Comparison of ENCODE assay signal across 8 mouse cellular contexts in genomic region chr11:70982557-70983228, GRCm38 (mm10). TPM values are rescaled to one million over a fixed set of nuclear protein-coding genes. Genes with fewer than 3 reads are reported as not detected.
A peak's percentile ranks its signal among the peaks of the same experiment; 100 is the strongest.
DNase-seq lines count a peak whose midpoint lies in the region; ATAC-seq and TF ChIP-seq lines count a peak whose summit lies in the region.

TSS of gene C1qbp (minus strand) at chr11:70983026.

- DNase-seq in CH12.LX (ENCODE audit: extremely low read depth): peak; percentile 91
- DNase-seq in c-Kit-positive CD71-positive TER-119-negative erythroid progenitor cells, embryonic 14.5 days (ENCODE audit: low read depth): peak; percentile 83
- DNase-seq in forebrain, embryonic 11.5 days (ENCODE audit: low spot score): peak; percentile 97
- peak; percentile 96 for DNase-seq in kidney, postnatal 25 days
- peak; percentile 91 for DNase-seq in liver, embryonic 13.5 days
- peak; percentile 90 to 92 for DNase-seq in natural killer cell, adult 2 months (ENCODE audit: low spot score in 2 of 2)

- H3K79me2 ChIP-seq in CH12.LX (replicated peaks; ENCODE audit: control insufficient read depth, extremely low read depth, insufficient read depth, poor library complexity, severe bottlenecking): peaks cover 41% of the 10 kb centered on the region

- TF ChIP-seq CTCF in CH12.LX (conservative IDR thresholded peaks at IDR 0.05 in 1 of 2, IDR thresholded peaks at IDR 0.05 in 1 of 2; ENCODE audit: low read depth in 2 of 2, low read length in 2 of 2): peak; percentile 73 to 94

- TF ChIP-seq RAD21 in CH12.LX (IDR thresholded peaks at IDR 0.05; ENCODE audit: low read depth, low read length): no peak

- H3K4me3 ChIP-seq in CH12.LX (replicated peaks in 1 of 3; ENCODE audit: low read depth in 2 of 3, low read length in 2 of 3, poor library complexity in 1 of 3): peak within 1 kb of the TSS; percentile 70 to 88 (median 84)
- H3K4me3 ChIP-seq in forebrain, embryonic 11.5 days (ENCODE audit: low read depth, low read length): peak within 1 kb of the TSS; percentile 98
- peak within 1 kb of the TSS; percentile 100 for H3K4me3 ChIP-seq in heart, embryonic 15.5 days
- peak within 1 kb of the TSS; percentile 95 for H3K4me3 ChIP-seq in liver, embryonic 13.5 days (replicated peaks)
- peak within 1 kb of the TSS; percentile 99 for H3K4me3 ChIP-seq in stomach, embryonic 14.5 days (ENCODE audit: low read depth, low read length)

- in situ Hi-C loops in CH12.LX (cut with MboI; ENCODE audit: low pct_ligation_motif_present, low pct_unique_long_range_greater_than_20kb, low sequenced_read_pairs): no loop called here

- H3K4me1 ChIP-seq in CH12.LX (ENCODE audit: control insufficient read depth in 1 of 2, insufficient read depth in 2 of 2): peaks cover 16 to 36% of the 10 kb centered on the region in 2 experiments
- H3K4me1 ChIP-seq in forebrain, embryonic 11.5 days (replicated peaks; ENCODE audit: control insufficient read depth, insufficient read depth, low read length): peaks cover 3% of the 10 kb centered on the region; the same call in 1 of the 2 replicates
- H3K4me1 ChIP-seq in heart, embryonic 15.5 days (replicated peaks): peaks cover 14% of the 10 kb centered on the region
- H3K4me1 ChIP-seq in liver, embryonic 13.5 days (replicated peaks): peaks cover 40% of the 10 kb centered on the region
- peaks cover 7% of the 10 kb centered on the region; the same call in 1 of the 2 replicates for H3K4me1 ChIP-seq in stomach, embryonic 14.5 days (ENCODE audit: control insufficient read depth, insufficient read depth, low read length)

- TF ChIP-seq POLR2A in CH12.LX (IDR thresholded peaks at IDR 0.05; ENCODE audit: low read depth, low read length): peak; percentile 91

- no peak for TF ChIP-seq EP300 in CH12.LX (IDR thresholded peaks at IDR 0.05; ENCODE audit: low read length)

- dilution Hi-C loops in CH12.LX (cut with MboI; ENCODE audit: extremely low pct_ligation_motif_present, extremely low pct_unique_long_range_greater_than_20kb, low sequenced_read_pairs): no loop called here

- H3K27me3 ChIP-seq in CH12.LX (replicated peaks): no peaks in the 10 kb centered on the region
- no peaks in the 10 kb centered on the region for H3K27me3 ChIP-seq in forebrain, embryonic 11.5 days (ENCODE audit: control insufficient read depth, insufficient read depth, low read length)
- H3K27me3 ChIP-seq in heart, embryonic 15.5 days: no peaks in the 10 kb centered on the region
- no peaks in the 10 kb centered on the region for H3K27me3 ChIP-seq in liver, embryonic 13.5 days
- H3K27me3 ChIP-seq in stomach, embryonic 14.5 days (ENCODE audit: control insufficient read depth, insufficient read depth, low read length): no peaks in the 10 kb centered on the region

- no peaks in the 10 kb centered on the region for H3K9me3 ChIP-seq in CH12.LX (replicated peaks; ENCODE audit: low read length)
- H3K9me3 ChIP-seq in forebrain, embryonic 11.5 days (ENCODE audit: control insufficient read depth, low read length): no peaks in the 10 kb centered on the region
- no peaks in the 10 kb centered on the region for H3K9me3 ChIP-seq in heart, embryonic 15.5 days (replicated peaks)
- no peaks in the 10 kb centered on the region for H3K9me3 ChIP-seq in liver, embryonic 13.5 days (replicated peaks)
- no peaks in the 10 kb centered on the region for H3K9me3 ChIP-seq in stomach, embryonic 14.5 days (ENCODE audit: control insufficient read depth, low read depth, low read length)

- H3K27ac ChIP-seq in CH12.LX (ENCODE audit: insufficient read depth, low read depth): peak within 1 kb of the TSS; percentile 26
- H3K27ac ChIP-seq in forebrain, embryonic 11.5 days (ENCODE audit: low read depth, low read length): no peak within 1 kb of the TSS
- peak within 1 kb of the TSS; percentile 78 for H3K27ac ChIP-seq in heart, embryonic 15.5 days
- peak within 1 kb of the TSS; percentile 72 for H3K27ac ChIP-seq in liver, embryonic 13.5 days
- no peak within 1 kb of the TSS for H3K27ac ChIP-seq in stomach, embryonic 14.5 days (ENCODE audit: low read length)

- peaks cover 64 to 77% of the 10 kb centered on the region in 2 experiments for H3K36me3 ChIP-seq in CH12.LX (replicated peaks in 1 of 2; ENCODE audit: control insufficient read depth in 1 of 2, insufficient read depth in 1 of 2, low read length in 1 of 2)
- H3K36me3 ChIP-seq in forebrain, embryonic 11.5 days (ENCODE audit: control insufficient read depth, insufficient read depth, low read length): peaks cover 12% of the 10 kb centered on the region; the same call in 1 of the 2 replicates
- peaks cover 67% of the 10 kb centered on the region for H3K36me3 ChIP-seq in heart, embryonic 15.5 days
- peaks cover 69% of the 10 kb centered on the region for H3K36me3 ChIP-seq in liver, embryonic 13.5 days
- peaks cover 56% of the 10 kb centered on the region for H3K36me3 ChIP-seq in stomach, embryonic 14.5 days (ENCODE audit: control insufficient read depth, insufficient read depth, low read length)

- under 1% methylated on average over 49 of the region's 64 CpGs for WGBS in forebrain, embryonic 11.5 days
- under 1% methylated on average over 64 of the region's 64 CpGs for WGBS in heart, embryonic 15.5 days
- under 1% methylated on average over 54 of the region's 64 CpGs for WGBS in liver, embryonic 13.5 days (ENCODE audit: insufficient replicate concordance)
- under 1% methylated on average over 61 of the region's 64 CpGs for WGBS in stomach, embryonic 14.5 days

- H3K9ac ChIP-seq in CH12.LX (ENCODE audit: insufficient read depth, low read depth): peak within 1 kb of the TSS; percentile 93
- peak within 1 kb of the TSS; percentile 92 for H3K9ac ChIP-seq in forebrain, embryonic 11.5 days (ENCODE audit: low read length)
- H3K9ac ChIP-seq in heart, embryonic 15.5 days: peak within 1 kb of the TSS; percentile 98
- peak within 1 kb of the TSS; percentile 88 for H3K9ac ChIP-seq in liver, embryonic 13.5 days
- peak within 1 kb of the TSS; percentile 87 for H3K9ac ChIP-seq in stomach, embryonic 14.5 days (replicated peaks; ENCODE audit: low read depth, low read length)

- ATAC-seq in forebrain, embryonic 11.5 days (replicated peaks; ENCODE audit: low FRiP score): peak; percentile 97
- ATAC-seq in heart, embryonic 15.5 days (replicated peaks; ENCODE audit: insufficient number of reproducible peaks, insufficient read depth, low FRiP score, low read depth): peak; percentile 95
- peak; percentile 94 for ATAC-seq in liver, embryonic 13.5 days (ENCODE audit: low read depth)
- ATAC-seq in stomach, embryonic 14.5 days (ENCODE audit: insufficient number of reproducible peaks, insufficient read depth, low FRiP score, low read depth): peak; percentile 93

- H3K4me2 ChIP-seq in CH12.LX (ENCODE audit: insufficient read depth, low read depth, poor library complexity, severe bottlenecking): peak within 1 kb of the TSS; percentile 78
- peak within 1 kb of the TSS; percentile 79 for H3K4me2 ChIP-seq in forebrain, embryonic 11.5 days (ENCODE audit: low read depth, low read length, severe bottlenecking)
- H3K4me2 ChIP-seq in heart, embryonic 15.5 days: peak within 1 kb of the TSS; percentile 73
- peak within 1 kb of the TSS; percentile 95 for H3K4me2 ChIP-seq in liver, embryonic 13.5 days
- H3K4me2 ChIP-seq in stomach, embryonic 14.5 days (replicated peaks; ENCODE audit: low read depth, low read length): peak within 1 kb of the TSS; percentile 78

TF ChIP-seq in CH12.LX, 34 proteins besides CTCF, POLR2A, EP300 and RAD21 (continues in another document):
- TF ChIP-seq ZMIZ1 (IDR thresholded peaks at IDR 0.05; ENCODE audit: low read depth, low read length) (0 out of 2 replicates have a peak, but pooled peaks have one; percentile 24), KAT2A (IDR thresholded peaks at IDR 0.05; ENCODE audit: insufficient replicate concordance, low read length) (peak; percentile 93; the same call in 1 of the 2 replicates), IRF4 (IDR thresholded peaks at IDR 0.05; ENCODE audit: low read depth, low read length) (peak; percentile 45; the same call in 1 of the 2 replicates), POLR2AphosphoS2 (IDR thresholded peaks at IDR 0.05; ENCODE audit: low read depth, low read length) (no peak), ZC3H11A (IDR thresholded peaks at IDR 0.05; ENCODE audit: low read depth, low read length) (no peak), JUN (IDR thresholded peaks at IDR 0.05; ENCODE audit: insufficient read depth, low read depth, low read length) (no peak), E2F4 (IDR thresholded peaks at IDR 0.05; ENCODE audit: insufficient replicate concordance, low read depth, low read length) (no peak), GABPA (IDR thresholded peaks at IDR 0.05; ENCODE audit: insufficient replicate concordance, low read depth, low read length) (peak; percentile 95), ZKSCAN1 (IDR thresholded peaks at IDR 0.05; ENCODE audit: borderline replicate concordance, low read depth, low read length) (no peak), MEF2A (IDR thresholded peaks at IDR 0.05; ENCODE audit: borderline replicate concordance, low read depth, low read length) (no peak; the same call in 1 of the 2 replicates), ZNF384 (IDR thresholded peaks at IDR 0.05; ENCODE audit: low read depth, low read length) (no peak), ETS1 (conservative IDR thresholded peaks at IDR 0.05; ENCODE audit: low read depth, low read length) (0 out of 2 replicates have a peak, but pooled peaks have one; percentile 20), USF2 (conservative IDR thresholded peaks at IDR 0.05; ENCODE audit: low read depth, low read length) (no peak; the same call in 1 of the 2 replicates), HCFC1 (IDR thresholded peaks at IDR 0.05; ENCODE audit: low read depth, low read length) (peak; percentile 93), MYC (IDR thresholded peaks at IDR 0.05; ENCODE audit: low read depth, low read length) (peak; percentile 96), MAFK (IDR thresholded peaks at IDR 0.05; ENCODE audit: insufficient replicate concordance, low read length) (no peak), USF1 (IDR thresholded peaks at IDR 0.05; ENCODE audit: low read depth, low read length) (peak; percentile 74), CHD2 (IDR thresholded peaks at IDR 0.05; ENCODE audit: low read length) (no peak), SMC3 (IDR thresholded peaks at IDR 0.05; ENCODE audit: low read depth, low read length) (peak; percentile 94), ELF1 (IDR thresholded peaks at IDR 0.05; ENCODE audit: low read depth, low read length) (peak; percentile 77), TBP (conservative IDR thresholded peaks at IDR 0.05; ENCODE audit: low read depth, low read length) (peak; percentile 62; the same call in 1 of the 2 replicates)

RNA-seq across cellular contexts. Expression of gene C1qbp, which starts in this region (rescaled TPM):
- total RNA-seq in CH12.LX (2012; rRNA removed) (150 and 190 TPM in 2 replicates), CH12.LX (2014; rRNA removed) (298 and 320 TPM in 2 replicates)
- polyA plus RNA-seq in CH12.LX (2012; ENCODE audit: insufficient read length, low read depth): 903 and 917 TPM in 2 replicates
- polyA plus RNA-seq in forebrain, embryonic 11.5 days (2014; fragmentation: Nextera tagmentation; extraction: Ambion mirVana): 261 and 278 TPM in 2 replicates
- 231 and 266 TPM in 2 replicates for polyA plus RNA-seq in heart, embryonic 15.5 days (2015; fragmentation: Nextera tagmentation; extraction: Ambion mirVana)
- 321 and 342 TPM in 2 replicates for polyA plus RNA-seq in liver, embryonic 13.5 days (2015; fragmentation: Nextera tagmentation; extraction: Ambion mirVana)
- polyA plus RNA-seq in stomach, embryonic 14.5 days (2014; fragmentation: Nextera tagmentation; extraction: Ambion mirVana): 210 and 227 TPM in 2 replicates

Comparison
In these comparisons a context has a peak if more than half of its experiments do, and no peak if none do; other contexts are left out.
1. H3K27ac ChIP-seq: peak in CH12.LX (single experiment), heart, embryonic 15.5 days (single experiment) and liver, embryonic 13.5 days (single experiment); none in forebrain, embryonic 11.5 days (single experiment) and stomach, embryonic 14.5 days (single experiment).
2. Peak in every context shown above with its lines, with median percentiles within 50 percentile points of each other: DNase-seq, H3K4me2 ChIP-seq, H3K4me3 ChIP-seq, H3K9ac ChIP-seq and ATAC-seq.